Mouse (Mus musculus) frontal cortex, postnatal 14 days (tissue): Measurements from ENCODE around the gene Ascc1.
"Not testable (repeated sequence)": the region's sequence is repeated elsewhere in the genome, so short reads cannot be mapped to it uniquely, and the experiment has no call there.

Experiments used
- DNase-seq, 2 experiments: peaks; one replicate each; pipeline ENCODE4 v3.0.0; 2022; ENCODE audit warnings: low spot score in 2 of 2

Gene Ascc1

GRCm38 (mm10) chr10:59977141-59977540 lies 25.5 kb upstream of the Ascc1 start:
- no peak for DNase-seq

DNA sequence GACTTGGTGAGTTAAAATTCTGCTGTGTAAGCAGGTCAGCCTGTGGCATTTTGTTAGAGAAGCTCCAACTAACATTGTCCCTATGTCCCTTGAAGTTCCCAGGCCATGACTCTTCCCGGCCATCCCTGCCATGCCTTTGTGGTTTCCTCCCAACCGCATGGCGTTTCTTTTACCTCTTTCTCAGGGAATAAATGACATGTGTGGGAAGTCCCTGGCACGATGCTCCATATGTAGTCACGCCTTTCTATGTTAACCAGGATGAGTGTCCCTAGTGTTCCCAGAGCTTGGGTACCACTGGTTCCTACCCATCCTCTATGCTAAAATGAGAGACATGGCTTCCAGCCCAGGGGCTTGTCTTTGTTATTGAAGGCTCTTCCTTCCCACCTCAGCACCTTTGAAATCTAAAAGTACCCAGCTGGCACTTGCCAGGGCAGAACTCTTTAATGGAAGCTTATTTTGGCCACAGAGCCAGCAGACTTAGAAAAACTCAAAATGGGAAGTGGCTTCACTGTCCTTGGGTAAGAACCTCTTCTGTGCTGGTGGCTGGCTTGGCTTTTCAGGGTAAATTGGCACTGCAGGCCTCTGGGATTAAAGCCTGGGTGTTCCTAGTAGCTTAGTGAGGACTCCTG lies 24.8 kb upstream of the Ascc1 start:
- DNase-seq = no peak

- DNase-seq = no peak
These were observed 24.2 kb upstream of the Ascc1 start for GRCm38 (mm10) chr10:59978401-59978800.

DNA sequence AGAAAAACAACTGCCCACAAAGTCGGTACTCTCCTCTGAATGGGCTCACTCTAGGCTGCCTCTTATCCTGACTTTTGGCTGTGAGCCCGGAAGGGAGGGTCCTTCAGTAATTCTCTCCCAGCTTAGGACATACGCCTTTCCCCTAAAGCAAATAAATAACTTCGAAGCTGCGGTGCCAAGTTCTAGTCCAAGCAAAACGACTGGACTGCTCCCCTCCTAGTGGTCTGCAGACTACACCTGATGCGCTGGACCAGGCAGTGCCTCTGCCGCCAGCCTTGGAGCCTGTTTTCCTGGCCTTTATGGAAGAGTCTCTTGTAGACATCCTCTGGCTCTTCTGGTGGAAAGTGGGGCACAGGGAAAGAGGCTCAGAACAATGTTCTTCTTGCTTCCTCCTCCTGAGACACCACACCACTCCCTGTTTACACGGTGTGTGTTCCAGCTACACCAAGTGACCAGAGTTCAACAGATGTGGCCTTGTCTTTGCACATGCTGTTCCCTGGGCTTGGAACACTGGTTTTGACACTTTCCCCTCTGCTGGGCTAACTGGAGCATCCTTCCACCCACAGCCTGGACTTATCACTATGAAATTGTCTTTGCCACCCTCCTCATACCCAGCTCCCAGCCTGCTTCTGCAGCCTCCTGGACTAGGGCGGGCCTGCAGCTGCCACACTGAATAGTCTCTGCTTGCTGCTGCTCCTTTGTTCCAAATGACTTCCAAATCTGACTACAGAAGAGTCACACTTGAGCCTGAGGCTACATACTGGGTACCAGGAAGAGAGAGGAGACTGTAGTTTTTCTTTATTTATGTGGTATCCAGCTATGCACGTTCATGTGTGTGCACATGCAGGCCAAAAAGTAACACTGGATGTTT lies 23.5 kb upstream of the Ascc1 start:
- DNase-seq = peak in 1 of 2 experiments; percentile 42

DNA sequence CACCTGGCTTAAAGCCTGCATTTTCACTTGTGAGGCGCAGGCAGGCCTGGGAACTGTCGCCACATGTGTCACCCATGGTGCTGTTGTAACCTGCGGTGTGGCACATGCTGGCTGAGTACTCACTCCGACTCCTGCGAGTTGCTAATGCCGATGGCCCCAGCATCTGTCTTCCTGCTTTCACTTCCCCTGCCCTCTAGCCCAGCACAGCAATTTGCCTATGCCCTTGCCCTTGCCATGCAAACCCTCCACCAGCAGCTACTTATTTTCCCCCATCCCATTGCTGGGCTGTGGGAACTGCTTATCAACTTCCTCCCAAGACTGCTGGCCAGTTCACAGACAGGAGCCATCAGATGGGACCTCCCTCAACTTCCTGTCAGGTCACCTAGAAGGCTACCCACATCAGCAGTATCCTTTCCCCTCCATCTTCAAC lies 21.8 kb upstream of the Ascc1 start:
- DNase-seq = no peak

DNA sequence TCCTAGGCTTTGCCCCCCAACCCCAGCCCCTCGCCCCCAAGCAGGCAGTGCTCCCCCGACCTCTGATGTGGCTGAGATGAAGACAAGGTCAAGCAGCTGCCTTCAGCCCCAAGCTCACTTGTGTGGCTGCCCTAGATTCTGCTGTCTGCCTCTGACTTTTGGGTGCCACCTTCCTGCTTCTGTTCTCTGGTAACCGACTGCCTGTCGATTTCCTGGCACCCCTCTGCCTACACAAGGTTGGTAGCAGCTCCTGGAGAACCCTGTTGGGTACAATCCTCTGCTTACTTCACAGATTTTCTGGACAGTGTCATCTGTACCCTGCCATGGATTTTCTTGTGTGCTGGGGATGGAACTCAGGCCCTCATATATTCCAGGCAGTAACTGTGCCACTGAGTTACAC lies 21.3 kb upstream of the Ascc1 start:
- no peak for DNase-seq

- no peak for DNase-seq
These were observed 20.8 kb upstream of the Ascc1 start for GRCm38 (mm10) chr10:59981792-59982191.

DNA sequence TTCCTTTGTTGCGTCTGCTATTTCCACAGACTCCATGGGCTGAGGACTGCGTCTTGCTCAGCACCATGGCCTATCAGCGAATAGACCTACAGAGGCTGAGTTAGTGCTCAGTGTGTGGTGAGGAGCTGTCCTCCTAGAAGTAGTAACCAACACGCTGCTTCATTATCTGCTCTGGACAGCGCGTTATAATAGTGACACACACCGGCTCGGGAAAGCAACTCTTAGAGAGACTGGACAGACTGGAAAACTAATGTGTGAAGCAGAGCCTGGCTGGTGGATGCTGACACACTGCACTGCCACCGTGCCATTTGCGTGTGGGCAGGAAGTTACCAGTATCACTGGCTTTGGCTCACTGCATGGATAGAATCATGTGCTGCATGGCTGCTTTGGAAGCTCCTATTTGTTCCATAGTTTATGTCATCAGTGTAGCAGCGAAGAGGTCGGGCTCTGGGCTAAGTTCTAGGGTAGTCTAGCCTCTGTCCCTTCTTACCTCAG lies 20.2 kb upstream of the Ascc1 start:
- no peak for DNase-seq

DNA sequence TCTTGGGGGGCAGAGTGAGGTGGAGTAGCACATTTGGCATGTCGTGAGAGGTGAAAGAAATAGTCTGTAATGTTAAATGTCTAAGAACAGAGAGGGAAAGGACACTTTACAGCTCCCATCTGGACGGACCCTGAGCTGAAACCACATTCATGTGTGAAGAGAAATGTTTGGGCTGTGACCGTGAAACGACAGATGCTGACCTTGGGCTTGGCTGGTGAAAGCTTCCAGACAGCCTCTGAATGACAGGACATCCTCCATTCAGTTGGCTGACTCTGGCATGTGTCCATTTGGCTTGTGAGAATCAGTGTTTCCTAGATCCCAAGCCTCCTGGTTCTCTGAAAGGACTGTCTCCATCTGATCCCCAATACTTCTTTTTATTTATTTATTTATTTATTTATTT lies 14.6 kb upstream of the Ascc1 start:
- DNase-seq = no peak

DNA sequence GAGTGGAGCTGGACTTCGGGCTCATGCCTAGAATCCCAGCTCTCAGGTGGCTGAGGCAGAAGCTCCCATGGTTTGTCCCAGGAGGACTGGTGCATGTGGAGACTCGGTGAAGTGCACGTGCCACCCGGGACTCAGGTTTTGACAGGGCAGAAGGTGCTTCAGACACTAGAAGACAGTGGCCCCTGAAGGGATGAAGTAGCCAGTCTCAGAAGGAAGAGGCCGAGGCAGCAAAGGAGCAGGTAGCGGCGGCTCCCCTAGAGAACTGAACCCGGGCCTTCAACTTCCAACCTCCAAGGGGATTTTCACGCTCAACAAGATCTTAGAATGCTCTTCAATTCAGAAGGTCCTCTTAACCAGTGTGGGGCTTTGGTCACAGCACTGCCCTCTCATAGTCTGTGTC lies 12.2 kb upstream of the Ascc1 start:
- no peak for DNase-seq

GRCm38 (mm10) chr10:59991262-59991880 lies 11.2 kb upstream of the Ascc1 start:
- no peak for DNase-seq

DNA sequence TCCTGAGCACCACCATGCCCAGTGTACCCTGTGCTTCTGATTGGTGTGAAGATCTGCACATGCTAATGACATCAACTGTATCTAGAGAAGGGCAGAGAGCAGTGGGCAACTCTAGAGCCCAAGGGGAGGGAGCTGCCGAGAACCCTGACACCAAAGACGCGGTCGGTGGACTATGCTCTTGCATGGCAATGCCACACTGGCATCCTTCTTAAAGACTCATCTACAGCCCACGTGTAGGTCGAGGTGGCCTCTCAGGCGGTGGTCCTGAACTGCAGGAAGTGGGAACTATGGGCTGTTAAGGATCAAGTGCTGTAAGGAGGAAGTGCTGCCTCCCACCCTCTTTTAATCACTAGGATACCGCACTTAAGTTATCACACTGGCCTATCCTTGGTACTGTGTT lies 10.6 kb upstream of the Ascc1 start:
- no peak for DNase-seq

GRCm38 (mm10) chr10:59993813-59994212 lies 8.8 kb upstream of the Ascc1 start:
- not testable (repeated sequence) for DNase-seq

DNA sequence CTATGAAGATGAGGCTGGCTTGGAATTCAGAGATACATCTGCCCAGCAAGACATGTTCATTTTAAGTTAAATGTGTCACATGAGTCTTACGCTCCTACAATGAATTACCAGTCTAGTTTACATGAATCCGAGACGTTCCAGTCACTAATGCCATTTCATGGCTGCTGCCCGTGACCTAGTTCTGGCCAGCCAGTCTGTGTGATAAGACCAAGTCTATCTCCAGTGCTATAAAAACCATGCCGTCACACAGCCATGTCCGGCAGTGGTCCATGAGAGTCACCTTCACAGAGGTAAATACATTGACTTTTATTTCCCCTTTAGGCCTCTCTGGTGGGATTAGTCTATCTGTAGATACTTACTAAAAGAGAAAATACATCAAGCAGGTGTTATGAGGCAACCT lies 6.7 kb upstream of the Ascc1 start:
- DNase-seq = no peak

DNA sequence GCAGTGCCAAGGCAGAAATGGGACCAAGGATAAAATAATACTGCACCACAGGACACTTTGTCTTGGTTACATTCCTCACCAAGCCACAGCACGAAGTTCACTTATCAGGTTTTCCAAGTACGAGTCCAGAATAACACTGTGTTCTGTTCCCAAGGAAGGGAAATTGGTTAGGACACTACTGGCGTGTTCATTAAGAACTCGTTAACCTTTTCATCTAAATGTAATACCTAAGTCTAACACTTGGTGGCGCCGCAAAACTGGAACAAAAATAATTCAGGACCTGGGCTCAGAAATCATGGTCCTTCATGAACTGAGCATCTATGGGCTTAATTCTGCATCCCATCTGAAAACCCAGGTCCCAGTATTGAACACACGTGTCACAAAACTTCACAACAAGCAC lies 5.0 kb upstream of the Ascc1 start:
- no peak for DNase-seq

GRCm38 (mm10) chr10:59999057-59999456 lies 3.5 kb upstream of the Ascc1 start:
- DNase-seq = no peak

DNA sequence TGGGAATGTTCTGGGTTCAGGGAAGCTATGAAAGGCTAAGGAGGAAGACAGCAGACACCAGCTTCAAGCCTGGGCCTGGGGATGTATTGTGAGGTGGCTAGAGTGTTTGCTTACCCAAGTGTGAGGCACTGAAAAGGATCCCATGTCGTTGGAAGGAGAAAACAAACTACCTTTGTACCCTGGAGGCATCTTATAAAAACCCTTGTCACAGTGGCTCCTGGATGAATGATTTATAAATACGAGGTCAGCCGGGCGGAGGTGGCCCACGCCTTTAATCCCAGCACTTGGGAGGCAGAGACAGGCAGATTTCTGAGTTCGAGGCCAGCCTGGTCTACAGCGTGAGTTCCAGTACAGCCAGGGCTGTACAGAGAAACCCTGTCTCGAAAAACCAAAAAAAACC lies 942 bp upstream of the Ascc1 start:
- not testable (repeated sequence) for DNase-seq

DNA sequence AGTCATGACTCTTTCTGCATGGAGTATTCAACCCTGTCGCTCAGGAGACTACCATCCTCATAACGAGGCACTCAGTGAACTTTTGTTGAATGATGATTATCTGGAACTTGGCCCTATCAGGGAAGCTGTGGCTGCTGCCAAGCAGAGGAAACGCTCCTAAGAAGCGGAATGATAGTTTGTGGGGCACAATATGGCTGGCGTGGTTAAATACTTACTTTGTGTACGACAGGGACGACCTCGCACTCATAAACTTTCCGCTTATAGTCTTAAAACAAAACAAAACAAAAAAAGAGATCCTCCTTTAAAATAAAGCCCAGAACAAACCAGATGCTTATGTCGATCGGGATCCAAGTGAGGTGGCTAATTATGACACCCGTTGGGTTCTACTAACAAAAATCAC lies 402 bp upstream of the Ascc1 start:
- no peak for DNase-seq

- no peak for DNase-seq
These were observed 678 bp downstream of the Ascc1 start for GRCm38 (mm10) chr10:60003213-60003752.

GRCm38 (mm10) chr10:60003847-60004246 lies 1.2 kb downstream of the Ascc1 start:
- no peak for DNase-seq

- DNase-seq = no peak
These were observed 2.7 kb downstream of the Ascc1 start for GRCm38 (mm10) chr10:60005264-60005663.

DNA sequence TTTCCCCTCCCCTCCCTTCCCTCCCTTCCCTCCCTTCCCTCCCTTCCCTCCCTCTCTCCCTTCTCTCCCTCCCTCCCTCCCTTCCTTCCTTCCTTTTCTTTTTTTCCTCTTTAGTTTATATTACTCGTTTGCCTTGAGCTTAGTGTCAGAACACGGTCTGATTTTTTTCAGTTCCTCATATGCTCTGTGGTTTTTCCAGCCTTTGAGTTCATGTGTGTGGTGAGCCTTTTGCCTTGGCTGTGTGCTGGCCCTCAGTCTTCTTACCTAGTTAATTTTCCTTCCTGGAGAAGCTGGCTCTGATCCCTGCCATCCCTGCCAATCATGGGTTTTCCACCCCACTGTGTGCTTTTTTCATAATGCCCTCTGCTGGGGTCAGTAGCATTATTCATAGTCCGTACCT lies 6.5 kb downstream of the Ascc1 start:
- no peak for DNase-seq
